Mouse (Mus musculus): Measurements from ENCODE around the gene Mael. TPM values are rescaled to one million over a fixed set of nuclear protein-coding genes. Genes with fewer than 3 reads are reported as not detected.

The Mael gene
- 0.18 TPM in 1 of 2 replicates, not detected in the other for polyA plus RNA-seq (2015; fragmentation: Nextera tagmentation; extraction: Ambion mirVana)

DNA sequence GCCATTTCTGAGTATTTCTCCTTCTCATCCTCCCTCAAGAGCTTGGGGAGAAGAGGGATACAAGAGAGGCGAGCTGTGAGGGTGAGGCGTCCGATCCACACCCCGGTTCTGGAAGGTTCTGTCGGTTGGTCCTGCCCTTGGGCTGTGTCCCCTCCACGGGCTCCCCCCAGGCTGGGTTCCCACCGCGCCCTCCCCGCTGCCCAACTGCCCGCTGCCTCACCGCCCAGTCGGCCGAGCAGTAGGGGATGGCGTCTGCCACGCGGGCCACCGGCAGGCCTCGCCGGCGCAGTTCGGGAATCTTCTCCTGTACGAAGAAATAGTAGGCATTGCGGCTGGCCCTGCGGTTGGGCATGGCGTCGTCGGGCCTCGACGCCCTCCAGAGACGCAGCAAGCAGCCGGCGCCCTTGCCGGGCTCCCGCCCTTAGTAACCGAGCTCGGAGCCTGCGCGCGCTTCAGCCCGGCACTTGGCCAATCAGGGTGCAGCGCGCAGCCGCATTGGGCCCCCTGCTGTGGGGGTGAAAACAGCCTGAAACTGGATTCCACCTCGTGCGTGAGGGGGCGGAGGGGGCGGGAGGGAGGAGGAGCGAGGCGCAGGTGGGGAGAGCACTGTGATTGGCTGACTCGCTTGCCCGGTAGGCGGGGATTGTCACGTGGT lies at the start of gene Mael:
Gene Mael (minus strand): TSS at position 433 of the 655 bp plus-strand sequence.
- 86% methylated on average over 53 of the region's 53 CpGs for WGBS
- H3K27ac ChIP-seq = no peak within 1 kb of the TSS
- no peak for ATAC-seq (ENCODE audit: low FRiP score, low read depth)
- peaks cover 10% of the 10 kb centered on the region for H3K9me3 ChIP-seq
- H3K4me1 ChIP-seq = no peaks in the 10 kb centered on the region
- H3K27me3 ChIP-seq = no peaks in the 10 kb centered on the region
- H3K4me3 ChIP-seq = no peak within 1 kb of the TSS
- no peaks in the 10 kb centered on the region for H3K36me3 ChIP-seq
- no peak within 1 kb of the TSS for H3K4me2 ChIP-seq (replicated peaks)
- no peak within 1 kb of the TSS for H3K9ac ChIP-seq

DNA sequence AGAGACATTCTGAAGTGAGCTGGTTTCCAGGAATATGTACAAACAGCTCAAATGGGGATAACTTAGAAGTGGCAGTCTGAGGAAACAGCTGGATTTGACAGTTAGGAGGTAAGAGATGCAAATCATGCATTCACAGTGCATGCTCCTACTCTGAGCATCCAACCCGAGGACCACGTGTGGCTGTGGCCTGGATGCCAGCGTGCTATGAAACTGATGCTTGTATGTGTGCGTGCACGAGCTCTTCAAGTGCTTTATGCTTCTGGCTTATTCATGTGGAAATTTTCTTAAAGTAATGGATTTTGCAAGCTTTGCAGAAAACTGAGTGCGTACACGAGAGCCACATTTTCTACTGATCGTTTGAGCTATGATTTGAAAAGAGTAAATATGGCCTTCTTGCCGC lies 47.7 kb upstream of the Mael start:
- ATAC-seq (ENCODE audit: low FRiP score, low read depth) = no peak
- Histone ChIP-seq H3K9me3 (no peaks in the 10 kb centered on the region), H3K27me3 (0 out of 2 replicates have a peak, but pooled peaks cover 3% of the 10 kb centered on the region), H3K27ac (no peak overlapping the region), H3K36me3 (no peaks in the 10 kb centered on the region), H3K4me2 (replicated peaks) (no peak overlapping the region), H3K4me3 (no peak overlapping the region), H3K9ac (no peak overlapping the region), H3K4me1 (peaks cover 18% of the 10 kb centered on the region)
- 81% methylated on average over 9 of the region's 9 CpGs for WGBS

GRCm38 (mm10) chr1:166284390-166284789 lies 45.8 kb upstream of the Mael start:
- Histone ChIP-seq H3K9ac (no peak overlapping the region), H3K36me3 (no peaks in the 10 kb centered on the region), H3K27ac (no peak overlapping the region), H3K9me3 (no peaks in the 10 kb centered on the region), H3K27me3 (0 out of 2 replicates have a peak, but pooled peaks cover 3% of the 10 kb centered on the region), H3K4me1 (peaks cover 34% of the 10 kb centered on the region), H3K4me3 (no peak overlapping the region), H3K4me2 (replicated peaks) (no peak overlapping the region)
- WGBS = 86% methylated on average over 8 of the region's 8 CpGs
- no peak for ATAC-seq (ENCODE audit: low FRiP score, low read depth)

GRCm38 (mm10) chr1:166283451-166283850 lies 44.9 kb upstream of the Mael start:
- Histone ChIP-seq H3K27ac (no peak overlapping the region), H3K4me3 (no peak overlapping the region), H3K4me1 (peaks cover 34% of the 10 kb centered on the region), H3K4me2 (replicated peaks) (no peak overlapping the region), H3K27me3 (0 out of 2 replicates have a peak, but pooled peaks cover 3% of the 10 kb centered on the region), H3K36me3 (no peaks in the 10 kb centered on the region), H3K9me3 (no peaks in the 10 kb centered on the region), H3K9ac (no peak overlapping the region)
- 89% methylated on average over 6 of the region's 6 CpGs for WGBS
- ATAC-seq (ENCODE audit: low FRiP score, low read depth) = no peak

GRCm38 (mm10) chr1:166282597-166283210 lies 44.2 kb upstream of the Mael start:
- peaks cover 34% of the 10 kb centered on the region for H3K4me1 ChIP-seq
- ATAC-seq (ENCODE audit: low FRiP score, low read depth) = peak; percentile 78
- H3K4me2 ChIP-seq (replicated peaks) = peak overlapping the region; percentile 66
- no peak overlapping the region for H3K9ac ChIP-seq
- no peak overlapping the region for H3K27ac ChIP-seq
- 0 out of 2 replicates have a peak, but pooled peaks cover 3% of the 10 kb centered on the region for H3K27me3 ChIP-seq
- no peaks in the 10 kb centered on the region for H3K9me3 ChIP-seq
- peak overlapping the region; percentile 32 for H3K4me3 ChIP-seq
- no peaks in the 10 kb centered on the region for H3K36me3 ChIP-seq
- 7% methylated on average over 22 of the region's 22 CpGs for WGBS

GRCm38 (mm10) chr1:166281836-166282235 lies 43.3 kb upstream of the Mael start:
- no peak overlapping the region for H3K27ac ChIP-seq
- ATAC-seq (ENCODE audit: low FRiP score, low read depth) = no peak
- no peak overlapping the region for H3K4me3 ChIP-seq
- no peak overlapping the region for H3K9ac ChIP-seq
- no peak overlapping the region for H3K4me2 ChIP-seq (replicated peaks)
- no peaks in the 10 kb centered on the region for H3K36me3 ChIP-seq
- H3K9me3 ChIP-seq = no peaks in the 10 kb centered on the region
- 0 out of 2 replicates have a peak, but pooled peaks cover 3% of the 10 kb centered on the region for H3K27me3 ChIP-seq
- peaks cover 34% of the 10 kb centered on the region for H3K4me1 ChIP-seq
- 39% methylated on average over 3 of the region's 3 CpGs for WGBS

DNA sequence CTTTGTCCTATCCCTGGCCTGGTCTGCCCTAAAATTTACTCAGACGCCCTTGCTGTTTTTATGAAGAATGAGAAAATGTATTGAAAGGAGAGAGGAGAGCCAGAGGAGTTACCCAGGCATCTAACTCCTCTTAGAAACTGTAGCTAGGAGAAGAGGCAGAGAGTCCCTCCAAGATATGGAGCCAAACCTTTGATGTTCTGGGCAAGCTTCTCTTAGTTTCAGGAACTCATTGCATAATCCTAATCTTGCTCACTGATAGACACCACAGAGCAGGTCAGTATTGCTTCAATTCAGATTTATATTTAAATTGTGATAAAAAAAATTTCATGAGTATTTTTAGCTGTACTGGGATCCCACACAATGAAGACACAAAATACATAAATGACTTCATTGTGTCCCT lies 42.7 kb upstream of the Mael start:
- WGBS = 17% methylated on average over 1 of the region's 1 CpGs
- Histone ChIP-seq H3K27me3 (0 out of 2 replicates have a peak, but pooled peaks cover 3% of the 10 kb centered on the region), H3K9ac (no peak overlapping the region), H3K36me3 (no peaks in the 10 kb centered on the region), H3K4me2 (replicated peaks) (no peak overlapping the region), H3K9me3 (no peaks in the 10 kb centered on the region), H3K4me3 (no peak overlapping the region), H3K4me1 (peaks cover 34% of the 10 kb centered on the region), H3K27ac (0 out of 2 replicates have a peak overlapping the region, but pooled peaks have one; percentile 15)
- ATAC-seq (ENCODE audit: low FRiP score, low read depth) = no peak

DNA sequence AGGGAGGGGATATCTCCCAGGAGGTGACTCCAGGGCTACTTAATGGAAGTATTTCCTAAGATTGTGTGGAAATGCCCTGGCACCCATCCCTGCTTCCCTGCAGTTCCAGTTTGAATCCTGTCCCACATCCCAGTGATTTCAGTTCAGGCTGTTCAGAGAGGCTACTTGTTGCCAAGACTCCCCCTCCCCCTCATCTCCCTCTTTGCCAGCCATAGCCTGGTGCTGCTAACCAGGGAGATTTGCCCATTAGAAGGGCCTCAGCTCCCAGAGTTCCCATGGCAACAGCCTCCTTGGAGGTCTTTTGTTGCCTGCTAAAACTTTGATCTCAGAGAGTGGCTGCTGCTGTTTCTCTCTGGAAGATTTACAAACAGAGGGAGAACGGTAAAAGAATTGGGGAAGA lies 42.0 kb upstream of the Mael start:
- H3K9ac ChIP-seq = no peak overlapping the region
- H3K9me3 ChIP-seq = no peaks in the 10 kb centered on the region
- H3K4me1 ChIP-seq = peaks cover 34% of the 10 kb centered on the region
- H3K4me3 ChIP-seq = no peak overlapping the region
- H3K27ac ChIP-seq = 0 out of 2 replicates have a peak overlapping the region, but pooled peaks have one; percentile 15
- 0 out of 2 replicates have a peak overlapping the region, but pooled peaks have one; percentile 9 for H3K4me2 ChIP-seq (replicated peaks)
- WGBS = 6% methylated on average over 1 of the region's 1 CpGs
- H3K27me3 ChIP-seq = 0 out of 2 replicates have a peak, but pooled peaks cover 3% of the 10 kb centered on the region
- no peaks in the 10 kb centered on the region for H3K36me3 ChIP-seq
- ATAC-seq (ENCODE audit: low FRiP score, low read depth) = peak; percentile 79

GRCm38 (mm10) chr1:166279580-166280206 lies 41.1 kb upstream of the Mael start:
- ATAC-seq (ENCODE audit: low FRiP score, low read depth) = no peak
- Histone ChIP-seq H3K27me3 (0 out of 2 replicates have a peak, but pooled peaks cover 3% of the 10 kb centered on the region), H3K9me3 (no peaks in the 10 kb centered on the region), H3K4me2 (replicated peaks) (no peak overlapping the region), H3K9ac (no peak overlapping the region), H3K27ac (no peak overlapping the region), H3K36me3 (no peaks in the 10 kb centered on the region), H3K4me3 (no peak overlapping the region), H3K4me1 (peaks cover 34% of the 10 kb centered on the region)
- 35% methylated on average over 9 of the region's 9 CpGs for WGBS

DNA sequence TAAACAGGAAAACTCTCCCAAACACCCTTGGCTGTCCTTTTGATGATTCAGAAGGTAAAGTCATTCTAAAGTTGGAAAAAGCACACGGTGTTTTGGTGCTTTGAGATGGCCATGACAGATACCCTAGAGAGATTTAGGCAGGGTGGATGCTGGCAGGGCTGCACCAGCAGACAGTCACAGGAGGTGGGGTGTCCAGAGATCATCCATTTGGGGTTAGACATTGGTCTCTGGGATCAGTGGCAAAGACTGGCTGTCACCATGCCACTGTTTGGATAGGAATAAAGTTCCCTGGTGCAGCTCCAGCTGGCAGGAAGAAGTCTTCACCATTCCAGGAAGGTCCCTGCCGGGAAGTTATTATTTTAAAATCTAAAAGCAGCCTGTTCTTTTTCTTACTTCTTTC lies 40.2 kb upstream of the Mael start:
- no peak overlapping the region for H3K9ac ChIP-seq
- H3K4me2 ChIP-seq (replicated peaks) = no peak overlapping the region
- 57% methylated on average over 2 of the region's 2 CpGs for WGBS
- no peaks in the 10 kb centered on the region for H3K9me3 ChIP-seq
- H3K36me3 ChIP-seq = no peaks in the 10 kb centered on the region
- peaks cover 34% of the 10 kb centered on the region for H3K4me1 ChIP-seq
- no peak overlapping the region for H3K4me3 ChIP-seq
- ATAC-seq (ENCODE audit: low FRiP score, low read depth) = no peak
- H3K27ac ChIP-seq = no peak overlapping the region
- H3K27me3 ChIP-seq = 0 out of 2 replicates have a peak, but pooled peaks cover 3% of the 10 kb centered on the region

- Histone ChIP-seq H3K4me2 (replicated peaks) (no peak overlapping the region), H3K4me1 (no peaks in the 10 kb centered on the region), H3K9me3 (no peaks in the 10 kb centered on the region), H3K4me3 (no peak overlapping the region), H3K9ac (no peak overlapping the region), H3K36me3 (no peaks in the 10 kb centered on the region), H3K27ac (no peak overlapping the region), H3K27me3 (no peaks in the 10 kb centered on the region)
- no peak for ATAC-seq (ENCODE audit: low FRiP score, low read depth)
- WGBS = 89% methylated on average over 5 of the region's 5 CpGs
Observed at GRCm38 (mm10) chr1:166268218-166268617, 29.7 kb upstream of the Mael start.

DNA sequence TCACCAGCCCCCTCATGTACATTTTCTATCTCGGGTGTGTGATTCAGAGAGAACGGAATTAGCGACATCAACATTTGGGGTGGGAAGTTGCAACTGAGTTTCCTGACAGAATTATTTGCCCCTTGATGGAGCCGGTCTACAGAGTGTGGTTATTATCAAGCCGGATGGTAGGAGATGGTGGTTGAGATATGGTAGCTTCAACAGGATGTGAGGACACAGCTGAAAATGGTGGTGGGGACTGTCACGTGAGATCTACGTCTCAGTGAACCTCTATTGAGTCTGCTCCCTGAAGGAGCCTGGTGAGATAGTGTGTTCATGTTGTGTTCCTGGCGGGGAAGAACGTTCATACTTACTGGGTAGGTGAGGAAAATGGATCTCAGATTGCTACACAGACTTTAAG lies 28.4 kb upstream of the Mael start:
- WGBS = 95% methylated on average over 9 of the region's 9 CpGs
- H3K4me3 ChIP-seq = no peak overlapping the region
- H3K4me2 ChIP-seq (replicated peaks) = no peak overlapping the region
- H3K27ac ChIP-seq = no peak overlapping the region
- no peak for ATAC-seq (ENCODE audit: low FRiP score, low read depth)
- H3K27me3 ChIP-seq = no peaks in the 10 kb centered on the region
- no peak overlapping the region for H3K9ac ChIP-seq
- no peaks in the 10 kb centered on the region for H3K36me3 ChIP-seq
- H3K4me1 ChIP-seq = no peaks in the 10 kb centered on the region
- H3K9me3 ChIP-seq = no peaks in the 10 kb centered on the region
